Mouse (Mus musculus): ENCODE data around the gene Afap1l2. TPM values are rescaled to one million over a fixed set of nuclear protein-coding genes. Genes with fewer than 3 reads are reported as not detected.

The Afap1l2 gene
- total RNA-seq, 2 experiments from 2014 or later: 7.9 to 8.4 TPM

DNA sequence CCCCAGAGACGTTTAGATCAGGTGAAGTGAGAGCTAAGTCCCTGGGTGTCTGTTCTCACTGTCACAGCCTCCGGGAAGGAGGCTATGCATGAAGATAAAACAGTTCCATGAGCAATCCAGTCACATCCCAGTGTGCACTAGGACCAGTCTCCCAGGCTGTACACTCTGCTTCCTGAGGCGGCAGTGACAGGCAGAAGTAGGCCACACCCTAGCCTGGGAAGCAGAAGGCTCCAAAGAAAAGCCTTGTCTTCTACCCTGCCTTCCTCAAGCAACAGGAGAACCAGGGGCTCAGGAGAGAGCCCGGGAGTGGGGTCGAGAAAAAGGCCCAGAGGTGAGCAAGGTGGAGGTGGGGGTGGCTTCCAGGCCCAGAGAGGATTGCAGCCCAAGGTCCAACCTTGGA, 86.3 kb downstream of the Afap1l2 start:
- intact Hi-C loops (cut with DNase I): loop anchor here (2.0 kb wide), 1 partner anchor 109 kb away; no protein-coding TSS in a partner anchor
- TF ChIP-seq CTCF (IDR thresholded peaks at IDR 0.05): no peak
- no peak for DNase-seq (ENCODE audit: extremely low spot score in 1 of 2, low spot score in 2 of 2)
- no peak overlapping the region for H3K27ac ChIP-seq
- no peak overlapping the region for H3K4me3 ChIP-seq

DNA sequence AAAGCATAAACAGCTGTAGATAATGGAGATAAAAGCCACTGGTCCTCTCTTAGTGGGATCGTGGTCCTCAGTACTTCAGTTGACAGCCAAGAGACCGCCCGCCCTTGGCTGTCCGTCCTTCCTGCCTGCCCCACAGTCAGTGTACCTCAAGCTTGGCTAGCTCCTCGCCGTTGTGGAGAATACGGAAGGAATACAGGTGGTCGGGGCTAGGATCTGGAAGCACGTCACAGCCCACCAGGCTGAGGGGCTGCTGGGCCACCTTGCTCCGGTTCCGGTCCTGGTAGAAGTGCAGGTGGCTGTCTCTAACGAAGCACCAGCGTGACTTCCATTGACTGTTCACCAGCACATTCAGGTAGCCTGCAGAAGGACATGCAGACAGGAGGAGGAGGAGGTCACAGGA, 87.8 kb downstream of the Afap1l2 start:
- no peak for DNase-seq (ENCODE audit: extremely low spot score in 1 of 2, low spot score in 2 of 2)
- Histone ChIP-seq H3K27ac (no peak overlapping the region), H3K4me3 (no peak overlapping the region)
- intact Hi-C loops (cut with DNase I): loop anchor here (2.0 kb wide), 1 partner anchor 111 kb away; no protein-coding TSS in a partner anchor
- TF ChIP-seq CTCF (IDR thresholded peaks at IDR 0.05): no peak

GRCm38 (mm10) chr19:56919628-56920027, 88.4 kb downstream of the Afap1l2 start:
- no peak overlapping the region for H3K27ac ChIP-seq
- intact Hi-C loops (cut with DNase I): loop anchor here (1.0 to 5.0 kb wide), 5 partner anchors 89 to 408 kb away; partner anchors contain the start of gene Afap1l2
- TF ChIP-seq CTCF (IDR thresholded peaks at IDR 0.05): peak; percentile 91

GRCm38 (mm10) chr19:56915084-56915483, 92.9 kb downstream of the Afap1l2 start:
- no peak for TF ChIP-seq CTCF (IDR thresholded peaks at IDR 0.05)

More at GRCm38 (mm10) chr19:56919628-56920027, 88.4 kb downstream of the Afap1l2 start:
- H3K4me3 ChIP-seq: no peak overlapping the region
- peak; percentile 78 to 83 for DNase-seq (ENCODE audit: extremely low spot score in 1 of 2, low spot score in 2 of 2)

GRCm38 (mm10) chr19:56914658-56915057, 93.4 kb downstream of the Afap1l2 start:
- no peak for TF ChIP-seq CTCF (IDR thresholded peaks at IDR 0.05)
- intact Hi-C loops (cut with DNase I): loop anchor here (5.0 kb wide), 2 partner anchors 223 to 413 kb away; no protein-coding TSS in a partner anchor
- Histone ChIP-seq H3K27ac (no peak overlapping the region), H3K4me3 (no peak overlapping the region)
- DNase-seq (ENCODE audit: extremely low spot score in 1 of 2, low spot score in 2 of 2): no peak

More at GRCm38 (mm10) chr19:56915084-56915483, 92.9 kb downstream of the Afap1l2 start:
- no peak for DNase-seq (ENCODE audit: extremely low spot score in 1 of 2, low spot score in 2 of 2)
- H3K4me3 ChIP-seq: no peak overlapping the region
- intact Hi-C loops (cut with DNase I): loop anchor here (5.0 kb wide), 2 partner anchors 222 to 412 kb away; no protein-coding TSS in a partner anchor
- no peak overlapping the region for H3K27ac ChIP-seq

DNA sequence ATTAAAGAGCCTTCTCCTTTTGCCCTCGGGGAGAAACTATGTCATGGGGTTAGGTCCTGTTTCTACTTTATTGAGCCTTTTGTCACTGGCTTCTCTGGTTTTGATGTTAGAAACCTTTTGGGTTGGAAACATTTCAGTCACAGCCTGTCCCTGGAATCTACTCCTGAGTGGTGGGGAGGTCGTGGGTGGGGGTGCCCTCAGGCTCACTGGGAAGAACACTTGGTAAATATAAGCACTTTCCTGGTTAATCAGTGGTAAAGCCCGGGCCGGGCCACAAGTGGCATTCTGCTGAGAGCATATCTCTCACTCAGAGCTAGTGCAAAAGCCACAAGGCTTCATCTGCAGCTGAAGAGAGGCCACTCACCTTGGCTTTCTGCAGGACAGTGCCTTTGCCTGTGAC, 94.3 kb downstream of the Afap1l2 start:
- intact Hi-C loops (cut with DNase I): no loop called here
- DNase-seq (ENCODE audit: extremely low spot score in 1 of 2, low spot score in 2 of 2): no peak
- TF ChIP-seq CTCF (IDR thresholded peaks at IDR 0.05): no peak
- H3K4me3 ChIP-seq: no peak overlapping the region
- H3K27ac ChIP-seq: no peak overlapping the region

DNA sequence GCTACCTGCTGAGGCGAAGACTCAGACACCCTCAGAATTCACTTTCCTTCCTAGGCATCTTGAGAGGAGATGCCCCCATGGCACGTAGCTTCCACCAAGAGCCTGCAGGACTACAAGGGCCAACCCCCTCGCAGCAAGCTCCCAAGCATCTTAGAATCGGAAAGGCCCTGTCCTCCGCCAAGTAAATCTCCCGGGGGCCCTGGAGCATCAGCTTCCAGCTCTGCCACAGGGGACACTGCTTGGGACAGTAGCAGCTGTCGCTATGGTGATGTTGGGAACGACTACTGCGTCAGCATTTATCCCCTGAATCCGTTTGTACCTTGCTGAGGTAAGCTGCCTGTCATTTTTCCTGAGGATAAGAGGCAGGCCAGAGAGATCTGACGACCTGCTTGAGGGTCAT, 97.5 kb downstream of the Afap1l2 start:
- intact Hi-C loops (cut with DNase I): no loop called here
- DNase-seq (ENCODE audit: extremely low spot score in 1 of 2, low spot score in 2 of 2): no peak
- H3K27ac ChIP-seq: no peak overlapping the region
- H3K4me3 ChIP-seq: no peak overlapping the region
- no peak for TF ChIP-seq CTCF (IDR thresholded peaks at IDR 0.05)

- no peak overlapping the region for H3K27ac ChIP-seq
- H3K4me3 ChIP-seq: no peak overlapping the region
- DNase-seq (ENCODE audit: extremely low spot score in 1 of 2, low spot score in 2 of 2): peak; percentile 37 to 54
- TF ChIP-seq CTCF (IDR thresholded peaks at IDR 0.05): peak; percentile 78
- intact Hi-C loops (cut with DNase I): loop anchor here (5.0 kb wide), 3 partner anchors 86 to 486 kb away; partner anchors contain the start of gene Ccdc186
Measured at GRCm38 (mm10) chr19:56908472-56909270, 99.4 kb downstream of the Afap1l2 start.

- no peak overlapping the region for H3K4me3 ChIP-seq
- TF ChIP-seq CTCF (IDR thresholded peaks at IDR 0.05): no peak
- intact Hi-C loops (cut with DNase I): loop anchor here (5.0 kb wide), 3 partner anchors 86 to 486 kb away; partner anchors contain the start of gene Ccdc186
- DNase-seq (ENCODE audit: extremely low spot score in 1 of 2, low spot score in 2 of 2): no peak
- no peak overlapping the region for H3K27ac ChIP-seq
Measured at GRCm38 (mm10) chr19:56907850-56908249, 100.2 kb downstream of the Afap1l2 start.

DNA sequence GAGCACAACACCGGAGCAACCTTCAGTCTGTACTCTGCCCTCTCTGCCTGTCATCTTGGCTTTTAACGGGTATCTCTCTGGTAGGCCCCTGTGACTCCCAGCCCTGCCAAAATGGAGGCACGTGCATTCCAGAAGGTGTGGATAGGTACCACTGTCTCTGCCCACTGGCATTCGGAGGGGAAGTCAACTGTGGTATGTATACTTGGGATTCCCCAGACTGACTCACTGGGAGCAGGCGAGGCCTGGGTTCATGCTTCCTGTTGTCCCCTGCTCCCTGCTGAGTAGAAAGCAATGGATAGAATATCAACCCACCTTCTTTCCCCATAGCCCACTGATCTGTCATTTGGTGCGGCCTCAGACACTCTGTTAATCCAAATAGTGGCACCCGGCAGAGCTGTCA, 102.6 kb downstream of the Afap1l2 start:
- intact Hi-C loops (cut with DNase I): loop anchor here (5.0 kb wide), 3 partner anchors 83 to 483 kb away; partner anchors contain the start of gene Ccdc186

DNA sequence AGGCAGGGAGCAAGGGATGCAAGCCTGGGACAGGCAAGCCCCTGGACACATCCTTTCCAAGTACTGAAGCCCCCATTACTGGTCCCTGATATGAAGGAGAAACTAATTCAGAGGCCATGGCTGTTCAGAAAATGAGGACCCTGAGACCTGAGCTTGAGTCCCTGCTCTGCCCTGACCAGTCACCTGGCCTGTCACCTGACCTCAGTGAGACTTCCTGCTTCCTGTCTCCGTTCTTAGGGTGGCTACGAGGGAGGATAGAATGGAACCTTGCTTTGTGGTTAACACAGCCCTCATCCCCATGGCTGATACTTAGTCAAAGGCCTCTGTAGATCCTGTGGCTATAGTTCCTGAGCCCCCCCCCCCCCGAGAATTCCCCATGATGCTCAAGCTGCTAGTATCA, 103.9 kb downstream of the Afap1l2 start:
- Histone ChIP-seq H3K4me3 (no peak overlapping the region), H3K27ac (no peak overlapping the region)
- DNase-seq (ENCODE audit: extremely low spot score in 1 of 2, low spot score in 2 of 2): no peak
- no peak for TF ChIP-seq CTCF (IDR thresholded peaks at IDR 0.05)
- intact Hi-C loops (cut with DNase I): no loop called here

More for the DNA sequence above, 102.6 kb downstream of the Afap1l2 start:
- no peak for DNase-seq (ENCODE audit: extremely low spot score in 1 of 2, low spot score in 2 of 2)
- Histone ChIP-seq H3K27ac (no peak overlapping the region), H3K4me3 (no peak overlapping the region)
- TF ChIP-seq CTCF (IDR thresholded peaks at IDR 0.05): no peak

DNA sequence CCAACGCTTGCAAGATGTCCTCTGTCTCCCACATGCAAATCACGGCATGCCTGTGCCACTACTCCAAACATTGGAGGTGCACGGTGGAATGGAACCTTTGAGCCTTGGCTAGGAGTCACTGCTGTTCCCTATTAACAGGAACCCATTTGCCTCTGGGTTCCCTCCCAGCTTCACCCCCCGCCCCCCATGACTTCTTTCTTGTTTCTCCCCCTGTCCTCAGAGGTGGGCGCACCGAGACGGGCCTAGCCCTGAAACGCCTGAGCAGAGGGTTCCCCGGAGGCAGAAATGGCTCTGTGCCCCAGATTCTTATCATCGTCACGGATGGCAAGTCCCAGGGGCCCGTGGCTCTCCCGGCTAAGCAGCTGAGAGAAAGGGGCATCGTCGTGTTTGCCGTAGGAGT, 110.4 kb downstream of the Afap1l2 start:
- DNase-seq (ENCODE audit: extremely low spot score in 1 of 2, low spot score in 2 of 2): no peak
- intact Hi-C loops (cut with DNase I): no loop called here

More for the DNA sequence above, 110.4 kb downstream of the Afap1l2 start:
- H3K27ac ChIP-seq: no peak overlapping the region
- no peak for TF ChIP-seq CTCF (IDR thresholded peaks at IDR 0.05)
- H3K4me3 ChIP-seq: no peak overlapping the region
